Mouse (Mus musculus): ENCODE measurements around the gene Trpm8.
A peak's percentile ranks its signal among the peaks of the same experiment; 100 is the strongest.

The Trpm8 gene

GRCm38 (mm10) chr1:88355025-88355424, 77.6 kb downstream of the Trpm8 start:
- DNase-seq (ENCODE audit: low read depth, low spot score), result no peak

- DNase-seq (ENCODE audit: low read depth, low spot score), result no peak
These were observed 78.2 kb downstream of the Trpm8 start for GRCm38 (mm10) chr1:88355681-88356080.

- no peak for DNase-seq (ENCODE audit: low read depth, low spot score)
These were observed 79.2 kb downstream of the Trpm8 start for GRCm38 (mm10) chr1:88356616-88357015.

DNA sequence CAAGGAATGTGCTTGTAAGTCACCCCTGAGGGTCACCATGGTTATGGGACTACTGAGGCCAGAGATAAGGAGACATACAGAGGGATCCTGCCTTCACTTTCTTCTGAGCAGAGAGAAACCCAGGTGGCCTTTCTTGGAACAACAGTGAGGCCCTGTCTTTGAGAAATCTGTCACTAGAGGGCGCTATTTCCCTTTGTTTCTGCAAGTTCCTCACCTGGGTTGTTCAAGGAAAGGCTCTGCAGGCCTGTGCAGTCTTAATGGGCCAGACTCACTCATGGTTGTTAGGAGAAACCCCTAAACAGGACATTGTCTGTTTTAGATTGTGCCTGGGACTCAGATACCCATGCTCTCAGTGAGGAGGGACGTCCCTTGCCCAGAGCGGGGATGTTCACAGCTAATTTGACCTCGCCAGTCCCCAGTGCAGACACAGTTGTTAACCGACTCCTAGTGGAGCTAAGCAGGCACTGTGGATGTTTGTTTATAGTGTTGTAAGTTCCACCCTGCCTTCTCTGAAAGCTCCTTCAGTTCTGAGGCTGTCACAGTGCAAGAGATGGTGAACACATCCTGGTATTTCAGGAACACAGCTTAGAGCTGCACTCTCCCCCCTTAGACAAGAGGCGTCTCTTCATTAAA, 80.1 kb downstream of the Trpm8 start:
- peak; percentile 60 for DNase-seq (ENCODE audit: low read depth, low spot score)

GRCm38 (mm10) chr1:88358102-88358654, 80.7 kb downstream of the Trpm8 start:
- DNase-seq (ENCODE audit: low read depth, low spot score), result no peak

GRCm38 (mm10) chr1:88361085-88361484, 83.6 kb downstream of the Trpm8 start:
- DNase-seq (ENCODE audit: low read depth, low spot score), result no peak

DNA sequence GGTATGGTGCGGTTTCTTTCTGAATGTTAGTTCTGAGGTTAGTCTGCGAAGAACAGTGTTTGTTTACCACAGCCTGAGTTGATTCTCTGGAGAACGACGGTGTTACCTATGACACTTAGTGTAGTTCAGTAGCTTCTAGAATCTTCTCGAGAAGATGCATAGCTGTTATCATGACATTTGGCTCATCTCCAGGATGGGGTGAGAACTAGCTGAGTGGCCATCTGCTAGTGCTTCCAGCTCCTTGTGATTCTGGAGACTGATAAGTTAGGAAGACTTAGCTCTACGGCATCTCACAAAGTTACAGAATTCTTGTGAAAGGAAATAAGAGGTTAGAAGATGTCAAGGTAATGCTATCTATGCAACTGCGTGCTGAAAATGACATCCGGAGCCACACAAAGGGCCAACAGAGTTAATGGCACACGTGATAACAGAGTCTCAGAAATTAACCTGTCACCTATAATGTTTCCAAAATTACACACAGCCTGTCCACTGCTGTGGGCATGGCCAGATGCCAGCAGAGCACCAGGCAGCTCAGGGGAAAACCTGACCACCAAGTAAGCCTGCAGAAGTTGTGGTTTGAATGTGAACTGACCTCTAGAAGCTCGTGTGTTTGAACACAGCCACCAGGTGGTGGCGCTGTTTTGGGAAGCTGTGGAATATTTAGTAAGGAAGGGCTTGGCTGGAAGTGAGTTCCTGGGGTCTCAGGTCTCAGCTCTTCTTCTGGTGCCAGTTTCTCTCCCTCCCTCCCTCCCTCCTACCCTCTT, 89.6 kb downstream of the Trpm8 start:
- DNase-seq (ENCODE audit: low read depth, low spot score), result no peak

GRCm38 (mm10) chr1:88378446-88378845, 101.0 kb downstream of the Trpm8 start:
- no peak for DNase-seq (ENCODE audit: low read depth, low spot score)

- no peak for DNase-seq (ENCODE audit: low read depth, low spot score)
These were observed 114.2 kb downstream of the Trpm8 start for GRCm38 (mm10) chr1:88391632-88392031.

DNA sequence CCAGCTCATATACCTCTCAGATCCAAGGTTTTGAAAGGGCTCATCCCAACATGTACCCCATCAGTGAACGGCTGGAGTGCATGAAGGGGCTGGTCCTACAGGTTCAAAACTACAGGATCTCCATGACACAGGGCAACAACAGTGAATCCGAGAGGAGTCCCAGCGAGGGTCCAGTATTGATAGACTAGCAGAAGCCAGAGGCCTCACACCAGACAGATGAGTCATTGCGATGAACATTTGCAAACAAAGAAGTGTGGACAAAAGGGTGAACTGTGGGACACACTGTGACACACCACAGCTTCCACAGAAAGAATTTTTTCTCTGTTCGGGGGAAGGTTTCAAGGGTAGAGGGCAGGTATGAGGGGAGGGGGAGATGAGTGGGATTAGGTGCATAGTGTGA, 115.9 kb downstream of the Trpm8 start:
- DNase-seq (ENCODE audit: low read depth, low spot score), result no peak

- no peak for DNase-seq (ENCODE audit: low read depth, low spot score)
These were observed 125.9 kb downstream of the Trpm8 start for GRCm38 (mm10) chr1:88403378-88403777.

DNA sequence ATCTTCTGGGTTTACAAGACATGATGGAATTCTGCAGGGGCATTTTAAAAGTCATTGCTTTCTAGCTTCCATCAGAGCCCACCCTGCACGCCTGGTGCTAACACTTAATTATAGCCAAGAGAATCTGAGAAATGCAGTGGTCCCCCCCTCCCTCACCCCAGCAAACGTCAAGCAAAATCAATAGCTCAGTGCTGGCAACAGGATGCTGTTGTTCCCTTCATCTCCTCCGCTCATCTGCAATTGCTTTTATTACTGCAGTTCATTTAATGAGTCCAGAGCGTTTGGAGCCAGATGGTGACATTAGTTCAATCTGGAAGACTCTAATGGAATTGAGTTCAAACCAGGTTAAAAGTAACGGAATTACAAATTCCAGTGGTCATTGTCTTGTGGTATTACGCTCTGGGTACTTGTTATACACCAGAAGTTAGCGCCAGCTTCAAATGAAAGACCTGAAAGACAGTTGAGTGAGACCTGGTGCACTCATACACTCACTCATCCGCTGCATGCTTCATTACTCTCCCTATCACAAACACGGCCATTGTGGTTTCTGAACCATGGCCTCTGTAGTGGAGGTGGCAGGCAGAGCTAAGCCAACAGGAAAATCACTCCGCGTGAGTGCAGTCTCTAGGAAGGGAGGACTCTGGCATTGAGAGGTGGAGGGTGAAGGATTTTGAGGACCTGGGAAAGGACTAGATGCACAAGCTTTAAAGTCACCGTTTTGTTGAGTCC, 128.8 kb downstream of the Trpm8 start:
- no peak for DNase-seq (ENCODE audit: low read depth, low spot score)

DNA sequence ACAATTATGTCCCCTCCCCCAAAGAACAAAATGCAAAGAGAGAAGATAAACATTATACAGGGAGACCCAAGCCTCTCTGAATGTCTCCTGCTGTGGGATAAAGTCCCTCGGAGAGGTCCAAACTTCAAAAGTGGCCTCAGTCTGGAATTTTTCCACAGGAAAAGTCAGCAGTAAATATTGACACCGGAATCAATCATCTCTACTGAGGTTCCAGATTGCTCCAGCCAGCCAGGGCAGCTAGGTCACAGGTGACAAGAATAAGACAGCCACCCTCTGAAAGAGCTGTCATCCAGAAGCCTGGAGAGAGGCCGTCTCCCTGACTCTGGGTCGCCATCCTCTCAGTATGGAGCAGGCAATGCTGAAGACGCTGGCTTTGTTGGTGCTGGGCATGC, 129.3 kb downstream of the Trpm8 start, which contains the start of gene Spp2:
Gene Spp2 (plus strand): TSS at position 155 of the 392 bp plus-strand sequence.
- no peak for DNase-seq (ENCODE audit: low read depth, low spot score)

DNA sequence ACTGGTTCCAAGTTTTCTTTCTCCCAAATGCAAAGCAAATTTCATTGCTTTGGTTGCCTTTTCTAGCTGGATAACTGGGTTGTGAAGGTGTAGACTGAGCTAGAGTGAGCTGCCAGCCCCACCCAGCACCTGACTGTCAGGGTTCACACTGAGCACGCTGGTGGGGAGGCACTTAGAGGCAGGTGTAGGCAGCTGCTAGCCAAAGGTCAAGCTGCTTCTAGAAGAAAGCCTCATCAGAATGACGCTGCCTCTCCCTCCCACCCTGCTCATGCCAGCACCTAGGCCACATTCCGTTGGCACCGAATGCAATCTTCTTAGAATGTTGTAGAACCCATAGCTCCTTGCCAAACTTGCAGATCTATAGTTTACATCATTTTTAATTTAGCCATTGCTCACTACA, 130.9 kb downstream of the Trpm8 start:
- no peak for DNase-seq (ENCODE audit: low read depth, low spot score)

DNA sequence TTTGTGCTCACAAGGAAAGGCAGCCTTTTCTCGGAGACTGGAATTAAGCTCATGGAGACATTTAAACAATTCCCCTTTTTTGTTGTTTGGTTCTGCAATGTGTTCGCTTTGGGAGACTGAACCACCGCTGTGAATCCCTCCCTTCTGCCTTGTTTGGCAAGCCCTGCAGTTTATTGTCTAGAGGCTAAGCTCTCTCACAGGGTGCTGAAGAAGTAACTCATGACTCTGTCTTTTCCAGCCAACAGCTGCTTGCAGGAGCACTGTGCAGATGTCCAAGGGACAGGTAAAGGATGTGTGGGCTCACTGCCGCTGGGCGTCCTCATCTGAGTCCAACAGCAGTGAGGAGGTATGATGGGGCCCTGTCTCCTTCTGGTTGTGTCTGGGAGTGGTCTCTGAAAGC, 134.6 kb downstream of the Trpm8 start:
- DNase-seq (ENCODE audit: low read depth, low spot score), result no peak

GRCm38 (mm10) chr1:88418943-88419342, 141.5 kb downstream of the Trpm8 start:
- DNase-seq (ENCODE audit: low read depth, low spot score), result no peak

DNA sequence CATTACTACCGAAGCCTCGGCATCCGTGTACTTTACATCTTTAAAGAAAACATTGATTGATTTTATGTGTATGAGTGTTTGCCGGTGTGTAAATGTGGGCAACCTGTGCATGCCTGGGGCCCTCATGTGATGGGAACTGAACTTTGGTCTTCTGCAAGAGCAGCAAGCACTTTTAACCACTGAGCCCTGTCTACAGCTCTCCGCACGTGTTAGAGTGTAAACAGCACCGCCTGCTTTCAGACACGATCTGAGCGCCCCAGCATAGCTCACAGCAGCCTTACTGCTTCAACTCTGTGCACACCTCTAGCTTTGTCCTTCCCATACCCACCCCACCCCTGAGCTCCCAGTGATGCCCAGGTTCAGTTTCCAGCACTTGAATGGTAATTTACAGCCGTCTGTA, 144.6 kb downstream of the Trpm8 start:
- no peak for DNase-seq (ENCODE audit: low read depth, low spot score)

DNA sequence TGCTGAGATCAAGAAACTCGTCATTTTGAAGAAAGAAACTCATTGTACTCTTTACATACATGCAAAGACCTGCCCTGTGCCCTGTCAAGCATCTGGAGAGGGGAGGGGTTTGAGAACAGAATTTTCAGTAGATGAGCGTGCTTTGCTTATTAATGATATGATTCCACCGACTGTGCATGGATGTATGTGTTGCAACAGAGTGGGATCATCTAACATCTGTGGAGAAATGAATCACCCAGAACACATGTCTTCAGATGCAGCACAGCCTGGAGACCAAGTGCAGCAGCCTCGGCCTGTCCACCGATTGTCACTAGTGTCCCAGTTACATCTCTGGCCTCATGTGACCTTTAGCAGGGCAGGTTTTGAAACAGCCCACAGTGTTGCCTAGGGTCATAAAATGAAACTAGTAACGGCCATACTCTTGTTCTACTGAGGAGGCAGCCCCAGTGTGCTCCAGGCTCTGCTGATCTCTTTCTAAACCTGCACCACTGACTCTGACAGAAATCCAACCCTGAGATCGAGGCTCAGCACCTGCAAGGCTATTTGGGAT, 145.5 kb downstream of the Trpm8 start:
- no peak for DNase-seq (ENCODE audit: low read depth, low spot score)

GRCm38 (mm10) chr1:88424602-88425252, 147.3 kb downstream of the Trpm8 start:
- peak; percentile 89 for DNase-seq (ENCODE audit: low read depth, low spot score)

- DNase-seq (ENCODE audit: low read depth, low spot score), result no peak
These were observed 150.7 kb downstream of the Trpm8 start for GRCm38 (mm10) chr1:88427987-88428741.

DNA sequence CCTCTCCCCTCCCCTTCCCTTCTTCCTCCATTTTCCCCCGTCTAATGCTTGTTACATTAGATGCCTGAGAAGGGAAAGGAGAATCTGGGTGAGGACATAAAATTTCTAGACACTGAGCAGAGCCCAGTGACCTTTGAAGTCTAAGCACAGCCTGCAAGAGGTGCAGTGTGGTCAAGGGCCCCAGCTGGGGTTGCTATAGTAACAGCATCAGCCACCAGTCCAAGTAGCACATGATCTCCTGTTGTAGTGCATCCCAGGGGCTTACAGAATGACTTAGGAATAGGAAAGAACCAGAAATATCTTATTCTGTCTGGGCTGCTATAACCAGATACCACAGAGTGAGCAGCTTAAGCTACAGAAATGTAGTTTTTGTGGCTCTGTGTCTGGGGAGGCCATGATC, 152.0 kb downstream of the Trpm8 start:
- no peak for DNase-seq (ENCODE audit: low read depth, low spot score)

Measured in CD4-positive, CD25-positive, alpha-beta regulatory T cell, adult 2 months (primary cell).